Mouse (Mus musculus) CH12.LX (cell line): ENCODE results near the gene Ap5m1.

Experiments used
- CTCF ChIP-seq, 2 experiments: IDR thresholded peaks in 1 of 2; conservative IDR thresholded peaks in 1 of 2; 2 replicates each; pipeline ENCODE4 v1.5.1; 2011 to 2012; ENCODE audit warnings: low read depth in 2 of 2, low read length in 2 of 2, improper control_type of control experiment in 1 of 2, inconsistent platforms in 1 of 2, mild to moderate bottlenecking in 1 of 2, moderate library complexity in 1 of 2
- POLR2A ChIP-seq: IDR thresholded peaks from 2 replicates; pipeline ENCODE4 v1.6.1; 2011; ENCODE audit warnings: low read depth, mild to moderate bottlenecking, improper control_type of control experiment, low read length
- RCOR1 ChIP-seq: conservative IDR thresholded peaks from 2 replicates; pipeline ENCODE4 v1.6.1; 2012; ENCODE audit warnings: low read depth, mild to moderate bottlenecking, inconsistent platforms, low read length, improper control_type of control experiment
- USF1 ChIP-seq: IDR thresholded peaks from 2 replicates; pipeline ENCODE4 v1.6.1; 2014; ENCODE audit warnings: low read depth, mild to moderate bottlenecking, inconsistent platforms, low read length, improper control_type of control experiment
- ZKSCAN1 ChIP-seq: IDR thresholded peaks from 2 replicates; pipeline ENCODE4 v1.6.1; 2012; ENCODE audit warnings: low read depth, inconsistent platforms, low read length, improper control_type of control experiment, borderline replicate concordance
- ZMIZ1 ChIP-seq: IDR thresholded peaks from 2 replicates; pipeline ENCODE4 v1.6.1; 2012; ENCODE audit warnings: low read depth, mild to moderate bottlenecking, inconsistent platforms, low read length, improper control_type of control experiment

- TF ChIP-seq CTCF (conservative IDR thresholded peaks at IDR 0.05 in 1 of 2, IDR thresholded peaks at IDR 0.05 in 1 of 2; ENCODE audit: low read depth in 2 of 2, low read length in 2 of 2) (no peak), POLR2A (no peak), ZMIZ1 (no peak), USF1 (no peak), ZKSCAN1 (no peak), RCOR1 (no peak)
Measured at GRCm38 (mm10) chr14:49065529-49066273, at the start of gene Ap5m1.
